ENCODE assay signal across 23 mouse cellular contexts in genomic region chr11:85116084-85116844, GRCm38 (mm10). TPM values are rescaled to one million over a fixed set of nuclear protein-coding genes. Genes with fewer than 3 reads are reported as not detected.
A peak's percentile ranks its signal among the peaks of the same experiment; 100 is the strongest.
DNase-seq lines count a peak whose midpoint lies in the region; ATAC-seq lines count a peak whose summit lies in the region.
"Had no signal": no experiment of that assay in that cellular context is flagged by ENCODE, and none has a peak within 500 bp of the region (broad histone marks: within the 10 kb centered on the region; RNA-seq: fewer than 3 reads in every experiment).

No protein-coding gene starts in this region.

- peaks cover 79% of the 10 kb centered on the region for H3K4me1 ChIP-seq in liver, embryonic 15.5 days (replicated peaks)
- H3K4me1 ChIP-seq: forebrain, embryonic 15.5 days; midbrain, embryonic 13.5 days had no signal

- H3K9ac ChIP-seq in liver, embryonic 15.5 days, result peak overlapping the region; percentile 35
- H3K9ac ChIP-seq: forebrain, embryonic 15.5 days; midbrain, embryonic 13.5 days had no signal

- peak; percentile 95 for ATAC-seq in erythroblast, adult 5-6 weeks (replicated peaks; ENCODE audit: low FRiP score, poor library complexity, severe bottlenecking)
- ATAC-seq in liver, embryonic 15.5 days (ENCODE audit: insufficient read depth), result peak; percentile 98
- ATAC-seq: forebrain, embryonic 15.5 days; hindbrain, postnatal 0 days; midbrain, embryonic 13.5 days had no signal

- WGBS in liver, embryonic 15.5 days (ENCODE audit: insufficient replicate concordance), result 25% methylated on average over 3 of the region's 3 CpGs

- H3K27me3 ChIP-seq in liver, embryonic 15.5 days, result no peaks in the 10 kb centered on the region
- H3K27me3 ChIP-seq: forebrain, embryonic 15.5 days; midbrain, embryonic 13.5 days had no signal

- H3K9me3 ChIP-seq in liver, embryonic 15.5 days (replicated peaks), result no peaks in the 10 kb centered on the region
- H3K9me3 ChIP-seq: forebrain, embryonic 15.5 days; midbrain, embryonic 13.5 days had no signal

- peak; percentile 56 to 60 for DNase-seq in spleen, postnatal 4 days (ENCODE audit: low spot score in 2 of 2)
- no peak for DNase-seq in spleen, postnatal 14 days (ENCODE audit: low spot score in 2 of 2)
- no peak for DNase-seq in cerebellum, postnatal 4 days (ENCODE audit: low spot score in 2 of 2)
- no peak for DNase-seq in lung, postnatal 36 days
- no peak for DNase-seq in natural killer cell, adult 2 months (ENCODE audit: low spot score in 2 of 2)
- DNase-seq: cerebellum, postnatal 14 days; heart, postnatal 4 days; kidney, adult 2 months; kidney, postnatal 25 days; layer of hippocampus, adult 9-11 months; lung, postnatal 14 days; right cerebral cortex, postnatal 4 days; thymus, postnatal 25 days had no signal

- peak overlapping the region; percentile 96 for H3K27ac ChIP-seq in liver, embryonic 15.5 days (replicated peaks)
- H3K27ac ChIP-seq: forebrain, embryonic 15.5 days; hindbrain, postnatal 0 days; midbrain, embryonic 13.5 days had no signal

- H3K36me3 ChIP-seq in liver, embryonic 15.5 days (replicated peaks), result peaks cover 3% of the 10 kb centered on the region
- H3K36me3 ChIP-seq: forebrain, embryonic 15.5 days had no signal

- H3K4me3 ChIP-seq in liver, embryonic 15.5 days (replicated peaks), result no peak overlapping the region
- H3K4me3 ChIP-seq: forebrain, embryonic 15.5 days; midbrain, embryonic 13.5 days; myocyte had no signal

- peak overlapping the region; percentile 50 for H3K4me2 ChIP-seq in liver, embryonic 15.5 days
- H3K4me2 ChIP-seq: forebrain, embryonic 15.5 days; midbrain, embryonic 13.5 days had no signal

RNA-seq across cellular contexts. Expression of gene Usp32, which starts 23.7 kb away (rescaled TPM):
- 351 and 367 TPM in 2 replicates for total RNA-seq in erythroblast, adult 5-6 weeks (2015; ENCODE audit: low replicate concordance)
- total RNA-seq in erythroblast, adult 5-6 weeks (2017; ENCODE audit: low replicate concordance), result 512 and 717 TPM in 2 replicates
- polyA plus RNA-seq in liver, embryonic 15.5 days (2015; fragmentation: Nextera tagmentation; extraction: Ambion mirVana), result 10.1 and 15.2 TPM in 2 replicates

RNA-seq across cellular contexts. Expression of gene 1700125H20Rik, which starts 53.9 kb away (rescaled TPM):
- total RNA-seq in erythroblast, adult 5-6 weeks (2015; ENCODE audit: low replicate concordance), result not detected in 2 replicates
- not detected in 2 replicates for total RNA-seq in erythroblast, adult 5-6 weeks (2017; ENCODE audit: low replicate concordance)
- not detected in 2 replicates for polyA plus RNA-seq in liver, embryonic 15.5 days (2015; fragmentation: Nextera tagmentation; extraction: Ambion mirVana)
- total RNA-seq: hindbrain, postnatal 0 days; left cerebral cortex, postnatal 14 days; neutrophil, adult 5-6 weeks had no signal
- polyA plus RNA-seq: heart, embryonic 14.5 days; kidney, adult 2 months; myocyte; stomach, embryonic 14.5 days had no signal

Comparison
In these comparisons a context has a peak if more than half of its experiments do, and no peak if none do; other contexts are left out.
1. DNase-seq: peak in spleen, postnatal 4 days (2 of 2); none in spleen, postnatal 14 days (0 of 2), cerebellum, postnatal 4 days (0 of 2), lung, postnatal 36 days (single experiment) and natural killer cell, adult 2 months (0 of 2).